Mouse (Mus musculus) lung, adult 18-20 months (tissue): ENCODE measurements at regions not wholly inside any gene's neighbourhood (a gene's known extent, or its start where the extent isn't known, plus 50 kb on each side); places are given as distances from the start of the nearest gene placed in this dataset.
"Not testable (repeated sequence)": the region's sequence is repeated elsewhere in the genome, so short reads cannot be mapped to it uniquely, and the experiment has no call there.

Experiments used
- DNase-seq, 2 experiments: peaks; one replicate each; pipeline ENCODE4 v3.0.0; 2022; ENCODE audit warnings: mixed read lengths in 2 of 2

DNA sequence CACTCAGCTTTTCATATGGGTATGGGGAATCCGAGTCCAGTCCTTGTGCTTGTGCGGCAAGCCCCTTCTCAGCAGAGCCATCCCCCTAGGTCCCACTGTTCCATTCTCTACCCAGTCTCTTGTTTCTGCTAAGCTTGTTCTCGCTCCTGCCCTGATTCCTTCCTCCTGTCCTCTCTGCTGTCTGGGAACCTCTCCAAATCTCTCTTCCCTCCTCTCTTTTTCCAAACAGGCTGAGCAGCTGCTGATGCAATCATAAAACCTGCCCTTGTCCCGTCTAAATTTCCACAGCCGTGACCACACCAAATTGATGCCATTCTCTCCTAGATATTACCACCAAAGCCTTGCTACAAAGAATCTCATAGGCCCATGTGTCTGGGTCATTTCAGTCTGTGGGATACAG, 103.4 kb upstream of the Gcfc2 start:
- DNase-seq: no peak

DNA sequence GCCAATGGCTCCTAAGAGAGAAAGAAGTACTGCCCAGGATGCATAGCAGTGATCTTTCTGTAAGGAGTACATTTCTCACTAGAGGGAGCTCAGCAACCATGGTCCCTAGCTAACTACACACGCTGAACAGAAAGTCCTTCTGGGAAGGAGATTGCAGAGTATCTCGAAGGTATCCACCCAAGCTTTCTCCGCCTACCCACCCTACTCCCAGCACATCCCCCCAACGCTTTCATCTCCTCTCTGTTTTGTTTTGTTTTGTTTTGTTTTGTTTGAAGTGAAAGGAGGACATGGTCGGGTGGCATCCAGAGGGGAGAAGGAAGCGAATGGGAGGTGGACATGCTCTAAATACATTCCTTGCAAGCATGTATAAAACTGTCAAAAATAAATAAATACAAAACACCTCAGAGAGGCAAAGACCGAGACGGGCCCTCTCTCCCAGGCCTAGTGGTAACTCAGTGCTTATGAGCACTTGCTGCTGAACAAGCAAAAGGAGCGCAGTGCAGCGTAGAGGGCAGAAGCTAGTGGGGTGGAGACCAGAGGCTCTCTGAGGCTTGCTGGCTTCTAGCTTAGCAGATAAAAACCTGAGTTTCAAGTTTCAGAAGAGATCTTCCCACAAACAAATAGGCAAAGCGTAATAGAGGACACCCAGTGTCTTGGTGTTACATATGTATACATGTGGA, 83.9 kb upstream of the Gcfc2 start:
- DNase-seq: no peak

DNA sequence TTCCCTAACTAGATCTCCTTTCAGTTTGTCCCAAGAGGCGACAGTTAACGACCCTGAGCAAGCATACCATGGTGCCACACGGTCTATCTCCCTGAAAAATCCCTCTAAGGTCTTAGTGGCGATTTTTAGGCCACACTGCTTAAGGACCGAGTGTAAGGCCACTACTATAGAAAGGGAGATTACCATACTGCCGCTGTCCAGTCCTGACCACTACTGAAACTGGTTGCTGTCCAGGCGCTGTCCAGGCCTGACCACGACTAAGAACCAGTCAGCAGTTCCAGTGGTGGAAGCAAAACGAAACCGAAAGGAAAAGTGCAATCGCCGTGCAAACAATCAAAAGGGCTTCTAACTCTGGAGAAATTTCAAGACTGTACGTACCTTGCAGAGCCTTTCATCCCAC, 55.3 kb upstream of the Gcfc2 start:
- not testable (repeated sequence) for DNase-seq
